Mouse (Mus musculus) lung, postnatal 0 days (tissue): ENCODE measurements at regions not wholly inside any gene's neighbourhood (a gene's known extent, or its start where the extent isn't known, plus 50 kb on each side); places are given as distances from the start of the nearest gene placed in this dataset.

Experiments
- ATAC-seq: fragments of 200-750 bp; cut with Nextera tagmentation; 2 replicates; pipeline ENCODE4 v1.8.0; 2017; ENCODE audit warnings: moderate library complexity
- DNase-seq: peaks from one replicate; pipeline ENCODE4 v3.0.0-alpha.2; 2016; ENCODE audit warnings: low spot score
- H3K27ac ChIP-seq: fragments of 300-500 bp; sonication (generic); 2 replicates; pipeline ENCODE4 v1.5.1; 2014; ENCODE audit warnings: antibody characterized with exemption, mild to moderate bottlenecking, low read length, mixed read lengths
- H3K27me3 ChIP-seq: fragments of 300-500 bp; sonication (generic); replicated peaks from 2 replicates; pipeline ENCODE4 v1.6.1; 2014; ENCODE audit warnings: low read length, mixed read lengths; ENCODE audit not compliant: insufficient read depth
- H3K36me3 ChIP-seq: fragments of 300-500 bp; sonication (generic); 2 replicates; pipeline ENCODE4 v1.6.1; 2014; ENCODE audit warnings: low read length, mixed read lengths; ENCODE audit not compliant: insufficient read depth
- H3K4me1 ChIP-seq: fragments of 300-500 bp; sonication (generic); 2 replicates; pipeline ENCODE4 v1.6.1; 2014; ENCODE audit warnings: antibody characterized with exemption, low read depth, low read length, mixed read lengths; ENCODE audit not compliant: insufficient read depth
- H3K4me2 ChIP-seq: fragments of 300-500 bp; sonication (generic); replicated peaks from 2 replicates; pipeline ENCODE4 v1.6.1; 2014; ENCODE audit warnings: low read depth, mild to moderate bottlenecking, low read length, moderate library complexity, mixed read lengths
- H3K4me3 ChIP-seq: fragments of 300-500 bp; sonication (generic); 2 replicates; pipeline ENCODE4 v1.5.1; 2014; ENCODE audit warnings: low read depth, low read length
- H3K9ac ChIP-seq: fragments of 300-500 bp; sonication (generic); replicated peaks from 2 replicates; pipeline ENCODE4 v1.6.1; 2014; ENCODE audit warnings: low read depth, mild to moderate bottlenecking
- H3K9me3 ChIP-seq: fragments of 300-500 bp; sonication (generic); 2 replicates; pipeline ENCODE4 v1.6.1; 2016; ENCODE audit warnings: low read length, mixed read lengths
- CTCF ChIP-seq: IDR thresholded peaks from 2 replicates; pipeline ENCODE4 v1.5.1; 2016; ENCODE audit warnings: antibody characterized with exemption, mild to moderate bottlenecking
- EP300 ChIP-seq: IDR thresholded peaks from 2 replicates; pipeline ENCODE4 v1.6.1; 2016; ENCODE audit warnings: antibody characterized with exemption, mild to moderate bottlenecking, control low read depth
- whole genome bisulfite sequencing: fragments of 180-500 bp; shearing (Covaris S2); extraction: QIAGEN DNeasy Blood & Tissue Kit; methylation state at CpG from one replicate; pipeline ENCODE4 v1.1.7; 2014; 5-methylcytosine and 5-hydroxymethylcytosine counted together

DNA sequence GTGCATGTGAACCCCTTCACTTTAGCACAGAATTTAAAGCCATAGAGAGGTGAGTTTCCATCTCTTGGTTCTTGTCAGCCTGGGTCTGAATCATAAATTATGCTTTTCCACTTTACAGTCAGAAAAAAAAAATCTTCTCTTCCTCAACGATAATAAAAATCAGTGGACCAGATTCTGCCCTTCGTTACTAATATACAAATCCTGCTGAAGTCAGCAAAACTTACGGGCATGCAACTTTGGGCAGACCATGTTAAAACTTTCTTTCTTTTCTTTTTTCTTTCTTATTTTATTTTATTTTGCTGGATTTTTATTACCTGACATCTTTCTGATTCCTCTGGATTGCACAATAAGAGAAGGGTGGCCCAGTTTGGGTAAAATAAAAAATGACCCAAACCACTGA lies 136.6 kb upstream of the Dio2 start:
- Histone ChIP-seq H3K9me3 (no peaks in the 10 kb centered on the region), H3K9ac (no peak overlapping the region), H3K4me1 (no peaks in the 10 kb centered on the region), H3K4me3 (no peak overlapping the region), H3K27ac (no peak overlapping the region), H3K36me3 (no peaks in the 10 kb centered on the region), H3K4me2 (no peak overlapping the region), H3K27me3 (no peaks in the 10 kb centered on the region)
- TF ChIP-seq CTCF (no peak), EP300 (no peak)
- WGBS: 82% methylated on average over 3 of the region's 3 CpGs
- no peak for ATAC-seq
- no peak for DNase-seq

DNA sequence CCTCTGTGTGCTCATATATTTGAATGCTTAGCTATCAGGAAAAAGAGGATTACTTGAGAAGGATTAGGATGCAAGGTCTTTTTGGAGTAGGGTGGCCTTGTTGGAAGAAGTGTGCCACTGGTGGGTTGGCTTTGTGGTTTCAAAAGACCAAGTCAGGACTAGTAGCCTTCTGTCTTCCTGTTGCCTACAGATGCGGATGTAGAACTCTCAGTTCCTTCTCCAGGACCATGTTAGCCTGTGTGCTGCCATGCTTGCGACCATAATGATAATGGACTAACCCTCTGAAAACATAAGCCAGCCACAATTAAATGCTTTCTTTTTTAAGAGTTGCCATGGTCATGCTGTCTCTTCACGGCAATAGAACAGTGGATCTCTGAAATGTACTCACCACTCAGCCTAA lies 135.7 kb upstream of the Dio2 start:
- Histone ChIP-seq H3K36me3 (no peaks in the 10 kb centered on the region), H3K9me3 (no peaks in the 10 kb centered on the region), H3K4me1 (no peaks in the 10 kb centered on the region), H3K4me2 (no peak overlapping the region), H3K27ac (no peak overlapping the region), H3K9ac (no peak overlapping the region), H3K27me3 (no peaks in the 10 kb centered on the region), H3K4me3 (no peak overlapping the region)
- 89% methylated on average over 3 of the region's 3 CpGs for WGBS
- no peak for TF ChIP-seq EP300
- no peak for TF ChIP-seq CTCF
- DNase-seq (no peak), ATAC-seq (no peak)

DNA sequence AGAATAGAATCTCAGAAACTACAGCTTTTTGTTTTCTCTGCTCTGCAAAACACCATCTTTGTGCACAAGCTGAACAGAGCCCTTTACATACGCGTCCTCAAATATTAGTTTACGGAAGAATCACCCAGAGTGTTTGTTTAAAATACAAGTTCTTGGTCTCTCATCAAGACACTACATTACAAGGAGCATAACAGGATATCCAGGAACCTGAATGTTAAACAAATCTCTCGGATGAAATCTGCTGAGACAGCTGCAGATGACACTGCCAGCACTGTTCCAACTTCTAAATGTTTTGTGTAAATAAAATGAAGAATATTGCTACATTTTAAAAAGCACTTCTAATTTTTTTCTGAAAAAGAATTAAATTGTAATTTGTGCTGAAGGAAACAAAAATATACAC lies 128.4 kb upstream of the Dio2 start:
- Histone ChIP-seq H3K4me3 (no peak overlapping the region), H3K36me3 (no peaks in the 10 kb centered on the region), H3K9ac (no peak overlapping the region), H3K27ac (no peak overlapping the region), H3K9me3 (no peaks in the 10 kb centered on the region), H3K27me3 (no peaks in the 10 kb centered on the region), H3K4me2 (no peak overlapping the region), H3K4me1 (no peaks in the 10 kb centered on the region)
- ATAC-seq: no peak
- 39% methylated on average over 4 of the region's 4 CpGs for WGBS
- peak; percentile 23 for DNase-seq
- TF ChIP-seq EP300: peak; percentile 13; the same call in 1 of the 2 replicates
- no peak for TF ChIP-seq CTCF

DNA sequence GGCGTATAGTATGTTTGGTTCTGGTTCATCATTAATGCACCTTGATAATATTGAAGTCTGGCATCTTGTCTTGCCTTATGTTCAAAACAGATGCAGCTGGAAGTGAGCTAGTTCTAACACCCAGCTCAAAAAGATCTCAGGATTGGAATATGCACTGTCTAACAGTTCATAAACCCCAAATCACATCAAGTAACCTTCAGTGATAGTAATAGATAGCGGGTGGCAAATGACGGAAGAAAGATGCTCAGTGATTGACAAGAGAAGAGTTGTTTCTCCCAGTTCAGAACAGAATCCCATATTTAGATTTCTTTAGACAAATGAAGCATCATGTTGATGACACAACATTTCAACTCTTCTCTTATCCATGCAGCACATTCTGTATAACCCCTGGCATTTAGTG lies 124.4 kb upstream of the Dio2 start:
- no peak for TF ChIP-seq CTCF
- no peaks in the 10 kb centered on the region for H3K9me3 ChIP-seq
- no peak overlapping the region for H3K27ac ChIP-seq
- no peak overlapping the region for H3K4me2 ChIP-seq
- no peaks in the 10 kb centered on the region for H3K4me1 ChIP-seq
- WGBS: 78% methylated on average over 3 of the region's 3 CpGs
- H3K9ac ChIP-seq: no peak overlapping the region
- no peaks in the 10 kb centered on the region for H3K27me3 ChIP-seq
- H3K36me3 ChIP-seq: no peaks in the 10 kb centered on the region
- DNase-seq (no peak), ATAC-seq (no peak)
- H3K4me3 ChIP-seq: no peak overlapping the region

DNA sequence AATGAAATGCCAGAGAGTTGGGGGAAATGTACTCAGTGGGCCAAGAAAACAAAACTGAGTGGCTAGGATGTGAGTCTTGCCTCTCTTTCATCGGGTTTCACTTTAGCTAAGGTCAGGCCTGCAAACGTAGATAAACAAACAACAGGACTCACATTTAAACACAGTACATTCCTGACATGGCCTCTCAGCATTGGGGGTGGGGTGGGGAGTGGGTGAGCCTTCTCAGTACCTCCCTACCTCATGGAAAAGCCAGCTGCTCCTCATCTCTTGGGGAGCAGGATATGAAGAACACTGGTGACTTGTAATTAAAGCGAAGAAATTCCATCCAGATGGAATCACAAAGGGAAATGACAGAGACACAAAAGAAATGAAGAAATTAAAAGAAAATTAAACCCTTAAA lies 119.5 kb upstream of the Dio2 start:
- WGBS: 15% methylated on average over 3 of the region's 3 CpGs
- H3K27ac ChIP-seq: no peak overlapping the region
- ATAC-seq: no peak

DNA sequence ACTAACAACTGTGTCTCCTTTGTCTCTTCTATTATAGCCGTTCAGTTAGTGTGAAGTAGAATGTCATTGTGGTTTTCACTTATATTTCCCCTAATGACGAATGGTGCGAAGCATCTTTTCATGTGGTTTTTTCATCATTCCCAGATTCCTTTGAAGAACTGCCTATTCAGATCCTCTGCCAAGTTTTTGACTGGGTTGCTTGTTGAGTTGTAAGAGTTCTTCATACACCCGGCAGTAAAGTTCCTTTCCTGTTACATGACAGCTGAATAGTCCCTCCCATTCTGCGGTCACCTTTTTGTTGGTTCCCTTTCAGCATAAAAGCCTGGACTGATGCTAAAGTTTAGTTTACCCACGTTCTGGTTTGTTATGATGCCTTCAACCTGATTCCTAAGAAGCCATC lies 72.4 kb upstream of the Dio2 start:
- DNase-seq (no peak), ATAC-seq (no peak)
- TF ChIP-seq CTCF (no peak), EP300 (no peak)
- H3K27ac ChIP-seq: no peak overlapping the region
- no peak overlapping the region for H3K4me2 ChIP-seq
- no peaks in the 10 kb centered on the region for H3K9me3 ChIP-seq
- no peak overlapping the region for H3K9ac ChIP-seq
- no peaks in the 10 kb centered on the region for H3K27me3 ChIP-seq
- no peak overlapping the region for H3K4me3 ChIP-seq
- no peaks in the 10 kb centered on the region for H3K36me3 ChIP-seq
- 53% methylated on average over 6 of the region's 6 CpGs for WGBS
- H3K4me1 ChIP-seq: no peaks in the 10 kb centered on the region

More for the DNA sequence above, 119.5 kb upstream of the Dio2 start:
- no peak overlapping the region for H3K4me3 ChIP-seq
- no peaks in the 10 kb centered on the region for H3K4me1 ChIP-seq
- DNase-seq: peak; percentile 14
- H3K9me3 ChIP-seq: no peaks in the 10 kb centered on the region
- no peaks in the 10 kb centered on the region for H3K27me3 ChIP-seq
- H3K9ac ChIP-seq: no peak overlapping the region
- H3K4me2 ChIP-seq: no peak overlapping the region
- no peaks in the 10 kb centered on the region for H3K36me3 ChIP-seq
- no peak for TF ChIP-seq EP300
- no peak for TF ChIP-seq CTCF

DNA sequence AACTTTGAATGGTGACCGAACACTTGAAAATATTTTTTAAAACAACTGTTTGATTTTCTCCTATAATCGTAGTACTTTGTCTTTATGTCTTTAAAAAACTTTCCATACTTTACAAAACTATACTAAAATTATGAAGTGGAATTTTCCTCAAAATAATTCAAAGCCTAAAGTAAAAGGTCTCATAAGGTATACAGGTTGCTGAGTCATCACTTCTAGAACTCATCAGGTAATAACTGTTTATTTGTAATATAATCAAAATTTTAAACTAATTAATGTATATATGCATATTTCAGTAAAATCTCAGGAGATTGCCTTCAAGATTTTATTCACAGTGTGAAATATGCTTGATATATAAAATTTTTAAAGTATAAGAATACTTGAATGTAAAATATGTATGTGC lies 52.3 kb upstream of the Dio2 start:
- DNase-seq (no peak), ATAC-seq (no peak)
- Histone ChIP-seq H3K27me3 (no peaks in the 10 kb centered on the region), H3K9ac (no peak overlapping the region), H3K4me3 (no peak overlapping the region), H3K27ac (no peak overlapping the region), H3K4me2 (no peak overlapping the region), H3K9me3 (no peaks in the 10 kb centered on the region), H3K36me3 (no peaks in the 10 kb centered on the region), H3K4me1 (no peaks in the 10 kb centered on the region)
- TF ChIP-seq EP300 (no peak), CTCF (no peak)
- WGBS: 91% methylated on average over 2 of the region's 2 CpGs
